Mouse (Mus musculus) MEL (cell line): Measurements from ENCODE around the gene Dapk1. TPM values are rescaled to one million over a fixed set of nuclear protein-coding genes. Genes with fewer than 3 reads are reported as not detected.
A peak's percentile ranks its signal among the peaks of the same experiment; 100 is the strongest.

Experiments
- DNase-seq: peaks from one replicate; pipeline ENCODE4 v3.0.0; 2011; ENCODE audit warnings: low read depth, low spot score
- H3K27ac ChIP-seq: 2 replicates; pipeline ENCODE4 v1.5.1; 2012; ENCODE audit warnings: low read depth, mild to moderate bottlenecking, control low read depth, low read length, moderate library complexity; ENCODE audit not compliant: control insufficient read depth
- H3K27me3 ChIP-seq, 2 experiments: fragments of 150-350 bp in 1 of 2; sonication (generic) in 1 of 2; 2 replicates each; pipeline ENCODE4 v1.6.1; 2012; ENCODE audit warnings: low read length in 2 of 2, mild to moderate bottlenecking in 2 of 2, improper control_type of control experiment in 1 of 2, moderate library complexity in 1 of 2; ENCODE audit not compliant: insufficient read depth in 2 of 2, control insufficient read depth in 1 of 2
- H3K36me3 ChIP-seq, 2 experiments: 2 replicates each; pipeline ENCODE4 v1.6.1; 2012 to 2014; ENCODE audit warnings: low read length in 2 of 2, improper control_type of control experiment in 1 of 2, inconsistent platforms in 1 of 2, mild to moderate bottlenecking in 1 of 2; ENCODE audit not compliant: insufficient read depth in 2 of 2, control insufficient read depth in 1 of 2
- H3K4me1 ChIP-seq, 2 experiments: fragments of 150-350 bp in 1 of 2; sonication (generic) in 1 of 2; 2 replicates each; pipeline ENCODE4 v1.6.1; 2012; ENCODE audit warnings: low read length in 2 of 2, improper control_type of control experiment in 1 of 2, mild to moderate bottlenecking in 1 of 2; ENCODE audit not compliant: insufficient read depth in 2 of 2, control insufficient read depth in 1 of 2
- H3K4me3 ChIP-seq, 2 experiments: fragments of 150-350 bp in 1 of 2; sonication (generic) in 1 of 2; 2 replicates each; pipeline ENCODE4 v1.5.1; 2012; ENCODE audit warnings: low read depth in 2 of 2, low read length in 2 of 2, mild to moderate bottlenecking in 2 of 2, moderate library complexity in 2 of 2, control low read depth in 1 of 2, improper control_type of control experiment in 1 of 2; ENCODE audit not compliant: control insufficient read depth in 1 of 2, insufficient read depth in 1 of 2
- H3K79me2 ChIP-seq: 2 replicates; pipeline ENCODE4 v1.6.1; 2012; ENCODE audit warnings: mild to moderate bottlenecking, low read length, moderate library complexity; ENCODE audit not compliant: control insufficient read depth, poor library complexity, insufficient read depth
- H3K9ac ChIP-seq: 2 replicates; pipeline ENCODE4 v1.6.1; 2012; ENCODE audit warnings: low read depth, mild to moderate bottlenecking, control low read depth, low read length, moderate library complexity; ENCODE audit not compliant: control insufficient read depth, poor library complexity, severe bottlenecking
- H3K9me3 ChIP-seq: fragments of 150-350 bp; sonication (generic); replicated peaks from 2 replicates; pipeline ENCODE4 v1.6.1; 2012; ENCODE audit warnings: mild to moderate bottlenecking, low read length, improper control_type of control experiment, moderate library complexity; ENCODE audit not compliant: insufficient read depth
- BHLHE40 ChIP-seq: IDR thresholded peaks from 2 replicates; pipeline ENCODE4 v1.6.1; 2012; ENCODE audit warnings: low read depth, mild to moderate bottlenecking, inconsistent platforms, low read length, improper control_type of control experiment, borderline replicate concordance
- CHD1 ChIP-seq: IDR thresholded peaks from 2 replicates; pipeline ENCODE4 v1.6.1; 2012; ENCODE audit warnings: low read depth, mild to moderate bottlenecking, inconsistent platforms, low read length, improper control_type of control experiment
- CHD2 ChIP-seq: IDR thresholded peaks from 2 replicates; pipeline ENCODE4 v1.6.1; 2011; ENCODE audit warnings: low read length, improper control_type of control experiment
- CTCF ChIP-seq, 3 experiments: IDR thresholded peaks in 2 of 3; conservative IDR thresholded peaks in 1 of 3; 2 replicates each; pipeline ENCODE4 v1.5.1; 2011 to 2012; ENCODE audit warnings: low read length in 3 of 3, low read depth in 2 of 3, mild to moderate bottlenecking in 2 of 3, improper control_type of control experiment in 1 of 3, inconsistent platforms in 1 of 3, mixed read lengths in 1 of 3, moderate library complexity in 1 of 3; ENCODE audit not compliant: control insufficient read depth in 1 of 3, insufficient read depth in 1 of 3, poor library complexity in 1 of 3, severe bottlenecking in 1 of 3
- E2F4 ChIP-seq: IDR thresholded peaks from 2 replicates; pipeline ENCODE4 v1.6.1; 2011; ENCODE audit warnings: low read depth, low read length, improper control_type of control experiment, borderline replicate concordance
- EP300 ChIP-seq, 2 experiments: IDR thresholded peaks; 2 replicates each; pipeline ENCODE4 v1.6.1; 2011; ENCODE audit warnings: improper control_type of control experiment in 2 of 2, low read length in 2 of 2, low read depth in 1 of 2, mild to moderate bottlenecking in 1 of 2
- GABPA ChIP-seq: IDR thresholded peaks from 2 replicates; pipeline ENCODE4 v1.6.1; 2012; ENCODE audit warnings: low read depth, mild to moderate bottlenecking, inconsistent platforms, low read length, improper control_type of control experiment, moderate library complexity
- GATA1 ChIP-seq: IDR thresholded peaks from 2 replicates; pipeline ENCODE4 v1.6.1; 2011; ENCODE audit warnings: low read depth, low read length, improper control_type of control experiment
- HCFC1 ChIP-seq: IDR thresholded peaks from 2 replicates; pipeline ENCODE4 v1.6.1; 2012; ENCODE audit warnings: low read depth, mild to moderate bottlenecking, inconsistent platforms, low read length, improper control_type of control experiment, moderate library complexity
- JUND ChIP-seq: IDR thresholded peaks from 2 replicates; pipeline ENCODE4 v1.6.1; 2011; ENCODE audit warnings: low read depth, mild to moderate bottlenecking, improper control_type of control experiment, low read length
- MAX ChIP-seq: IDR thresholded peaks from 2 replicates; pipeline ENCODE4 v1.6.1; 2011; ENCODE audit warnings: low read length, improper control_type of control experiment
- MAZ ChIP-seq: IDR thresholded peaks from 2 replicates; pipeline ENCODE4 v1.6.1; 2012; ENCODE audit warnings: low read depth, mild to moderate bottlenecking, inconsistent platforms, low read length, improper control_type of control experiment
- MEF2A ChIP-seq: IDR thresholded peaks from 2 replicates; pipeline ENCODE4 v1.6.1; 2014; ENCODE audit warnings: low read depth, mild to moderate bottlenecking, inconsistent platforms, low read length, improper control_type of control experiment; ENCODE audit not compliant: poor library complexity, insufficient replicate concordance, severe bottlenecking; ENCODE audit errors: extremely low read depth
- MXI1 ChIP-seq: IDR thresholded peaks from 2 replicates; pipeline ENCODE4 v1.6.1; 2011; ENCODE audit warnings: mild to moderate bottlenecking, low read depth, low read length, improper control_type of control experiment
- MYC ChIP-seq: IDR thresholded peaks from 2 replicates; pipeline ENCODE4 v1.6.1; 2011; ENCODE audit warnings: low read depth, mild to moderate bottlenecking, low read length, improper control_type of control experiment, moderate library complexity
- NRF1 ChIP-seq: IDR thresholded peaks from 2 replicates; pipeline ENCODE4 v1.6.1; 2014; ENCODE audit warnings: low read depth, mild to moderate bottlenecking, inconsistent platforms, low read length, improper control_type of control experiment, moderate library complexity; ENCODE audit not compliant: poor library complexity, insufficient read depth, severe bottlenecking
- POLR2AphosphoS5 ChIP-seq: IDR thresholded peaks from 2 replicates; pipeline ENCODE4 v1.6.1; 2012; ENCODE audit warnings: low read depth, borderline replicate concordance, mild to moderate bottlenecking, inconsistent platforms, low read length, moderate library complexity, mixed read lengths
- RAD21 ChIP-seq: IDR thresholded peaks from 2 replicates; pipeline ENCODE4 v1.6.1; 2011; ENCODE audit warnings: mild to moderate bottlenecking, low read depth, low read length, improper control_type of control experiment
- SIN3A ChIP-seq: IDR thresholded peaks from 2 replicates; pipeline ENCODE4 v1.6.1; 2012; ENCODE audit warnings: low read length, improper control_type of control experiment, inconsistent platforms
- TAL1 ChIP-seq: IDR thresholded peaks from 2 replicates; pipeline ENCODE4 v1.6.1; 2012; ENCODE audit warnings: mild to moderate bottlenecking, inconsistent platforms, low read length, moderate library complexity, mixed read lengths
- TBP ChIP-seq: IDR thresholded peaks from 2 replicates; pipeline ENCODE4 v1.8.0; 2011; ENCODE audit warnings: low read depth, low read length, improper control_type of control experiment
- TCF12 ChIP-seq: IDR thresholded peaks from 2 replicates; pipeline ENCODE4 v1.6.1; 2014; ENCODE audit warnings: low read depth, mild to moderate bottlenecking, inconsistent platforms, low read length, improper control_type of control experiment, moderate library complexity
- UBTF ChIP-seq: IDR thresholded peaks from 2 replicates; pipeline ENCODE4 v1.6.1; 2012; ENCODE audit warnings: low read depth, mild to moderate bottlenecking, inconsistent platforms, low read length, improper control_type of control experiment, moderate library complexity, borderline replicate concordance; ENCODE audit not compliant: insufficient read depth
- USF1 ChIP-seq: IDR thresholded peaks from 2 replicates; pipeline ENCODE4 v1.6.1; 2014; ENCODE audit warnings: low read depth, mild to moderate bottlenecking, inconsistent platforms, low read length, improper control_type of control experiment, moderate library complexity
- USF2 ChIP-seq, 2 experiments: IDR thresholded peaks; 2 replicates each; pipeline ENCODE4 v1.6.1; 2011 to 2012; ENCODE audit warnings: improper control_type of control experiment in 2 of 2, low read length in 2 of 2, borderline replicate concordance in 1 of 2, inconsistent platforms in 1 of 2, low read depth in 1 of 2, mild to moderate bottlenecking in 1 of 2; ENCODE audit not compliant: insufficient read depth in 1 of 2
- ZMIZ1 ChIP-seq: IDR thresholded peaks from 2 replicates; pipeline ENCODE4 v1.6.1; 2012; ENCODE audit warnings: low read depth, mild to moderate bottlenecking, inconsistent platforms, low read length, improper control_type of control experiment, moderate library complexity
- polyA plus RNA-seq, 2 experiments: library from polyadenylated mRNA; stranded (reverse) in 1 of 2; unstranded in 1 of 2; fragments of >175 nt in 1 of 2; fragments of >200 nt in 1 of 2; gene quantifications; 2 replicates each; pipeline versions ENCODE4 v1.2.1 to v1.2.4; 2012; ENCODE audit warnings: low replicate concordance in 2 of 2, low read depth in 1 of 2; ENCODE audit not compliant: insufficient read length in 2 of 2, insufficient read depth in 1 of 2, missing spikeins in 1 of 2
- total RNA-seq: library from RNA; depleted of rRNA; stranded (reverse); fragments of 300-350 nt; gene quantifications from 2 replicates; pipeline ENCODE4 v1.2.3, GENCODE M21; 2012

The Dapk1 gene
- total and polyA plus RNA-seq, 3 experiments = 5.1 to 8.2 TPM; not detected in 1

GRCm38 (mm10) chr13:60736421-60737105 is 134.8 kb downstream of the Dapk1 start:
- peaks cover 0 to 4% of the 10 kb centered on the region in 2 experiments; a peak in 2 of 4 replicates for H3K36me3 ChIP-seq
- no peak for DNase-seq
- no peak overlapping the region for H3K27ac ChIP-seq
- H3K79me2 ChIP-seq = no peaks in the 10 kb centered on the region
- no peaks in the 10 kb centered on the region for H3K9me3 ChIP-seq
- H3K4me3 ChIP-seq = no peak overlapping the region
- no peak for TF ChIP-seq MXI1
- TF ChIP-seq JUND = no peak
- TF ChIP-seq BHLHE40 = no peak
- no peak for TF ChIP-seq POLR2AphosphoS5
- TF ChIP-seq RAD21 = no peak
- TF ChIP-seq TCF12 = no peak
- TF ChIP-seq GABPA = no peak
- no peak for TF ChIP-seq UBTF
- TF ChIP-seq CTCF (IDR thresholded peaks at IDR 0.05 in 2 of 3, conservative IDR thresholded peaks at IDR 0.05 in 1 of 3; ENCODE audit: control insufficient read depth in 1 of 3, insufficient read depth in 1 of 3, low read depth in 2 of 3, low read length in 3 of 3, poor library complexity in 1 of 3, severe bottlenecking in 1 of 3) = no peak
- no peak for TF ChIP-seq MAZ
- TF ChIP-seq TBP = no peak
- no peak for TF ChIP-seq USF2 (IDR thresholded peaks at IDR 0.05; ENCODE audit: borderline replicate concordance in 1 of 2, insufficient read depth in 1 of 2, low read depth in 1 of 2, low read length in 2 of 2)
- no peak for TF ChIP-seq NRF1
- no peak for TF ChIP-seq ZMIZ1
- peaks cover 2 to 9% of the 10 kb centered on the region in 2 experiments; a peak in 2 of 4 replicates for H3K4me1 ChIP-seq
- no peaks in the 10 kb centered on the region for H3K27me3 ChIP-seq
- no peak overlapping the region for H3K9ac ChIP-seq

GRCm38 (mm10) chr13:60737632-60738324 is 136.0 kb downstream of the Dapk1 start:
- Histone ChIP-seq H3K4me1 (peaks cover 2 to 19% of the 10 kb centered on the region in 2 experiments; a peak in 2 of 4 replicates), H3K27me3 (no peaks in the 10 kb centered on the region), H3K4me3 (peak overlapping the region; percentile 31 to 37), H3K9ac (no peak overlapping the region), H3K27ac (peak overlapping the region; percentile 50; the same call in 1 of the 2 replicates), H3K36me3 (peaks cover 0 to 10% of the 10 kb centered on the region in 2 experiments; a peak in 2 of 4 replicates), H3K79me2 (no peaks in the 10 kb centered on the region), H3K9me3 (no peaks in the 10 kb centered on the region)
- peak; percentile 93 for DNase-seq
- TF ChIP-seq USF2 (IDR thresholded peaks at IDR 0.05; ENCODE audit: borderline replicate concordance in 1 of 2, insufficient read depth in 1 of 2, low read depth in 1 of 2, low read length in 2 of 2) (no peak), MEF2A (no peak), NRF1 (no peak), HCFC1 (no peak), TBP (peak; percentile 43; the same call in 1 of the 2 replicates), MAX (no peak), GATA1 (no peak), MAZ (peak; percentile 52; the same call in 1 of the 2 replicates), CTCF (IDR thresholded peaks at IDR 0.05 in 2 of 3, conservative IDR thresholded peaks at IDR 0.05 in 1 of 3; ENCODE audit: control insufficient read depth in 1 of 3, insufficient read depth in 1 of 3, low read depth in 2 of 3, low read length in 3 of 3, poor library complexity in 1 of 3, severe bottlenecking in 1 of 3) (no peak), CHD1 (no peak), CHD2 (no peak), UBTF (no peak), RAD21 (no peak), JUND (no peak), GABPA (no peak), E2F4 (no peak), SIN3A (peak; percentile 39), EP300 (IDR thresholded peaks at IDR 0.05; ENCODE audit: low read depth in 1 of 2, low read length in 2 of 2) (peak in 1 of 2 experiments; percentile 45; a peak in 2 of 4 replicates), TAL1 (no peak), MXI1 (no peak), MYC (no peak), USF1 (no peak)
